Mouse (Mus musculus) megakaryocyte, embryonic 14.5 days (primary cell): Measurements from ENCODE around the gene Znrf1.

Source experiments
- FLI1 ChIP-seq: IDR thresholded peaks from 2 replicates; pipeline ENCODE4 v1.6.1; 2012; ENCODE audit warnings: low read length, inconsistent platforms, mixed read lengths
- GATA1 ChIP-seq: IDR thresholded peaks from 3 replicates; pipeline ENCODE4 v1.6.1; 2012; ENCODE audit warnings: mixed read lengths, low read length, inconsistent platforms, borderline replicate concordance

DNA sequence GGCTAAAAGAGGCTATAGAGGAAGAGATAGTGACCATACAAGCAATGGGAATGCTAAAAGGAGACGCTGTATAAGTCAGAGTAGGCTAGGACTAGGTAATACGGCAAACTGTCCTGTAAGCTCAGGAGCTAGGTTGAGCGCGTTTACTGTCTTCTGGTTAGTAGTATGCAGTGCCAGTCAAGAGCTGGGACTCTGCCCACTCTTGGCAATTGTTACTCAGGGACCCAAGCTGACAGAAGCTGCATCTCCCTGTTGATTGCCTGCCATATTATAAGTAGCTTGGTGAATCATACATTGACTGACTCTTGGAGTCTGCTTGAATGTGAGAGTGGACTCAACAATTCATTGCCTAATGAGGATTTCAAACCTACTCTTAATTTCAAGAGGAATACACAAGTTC, 66.2 kb downstream of the Znrf1 start:
- TF ChIP-seq FLI1 (no peak), GATA1 (no peak)
